Mouse (Mus musculus) limb, embryonic 11.5 days (tissue): Measurements from ENCODE around the gene Pdxp. TPM values are rescaled to one million over a fixed set of nuclear protein-coding genes. Genes with fewer than 3 reads are reported as not detected.

Source experiments
- ATAC-seq: fragments of 200-750 bp; cut with Nextera tagmentation; 2 replicates; pipeline ENCODE4 v1.8.0; 2017; ENCODE audit warnings: low read depth; ENCODE audit not compliant: insufficient number of reproducible peaks, low FRiP score, low TSS enrichment
- DNase-seq: peaks from one replicate; pipeline ENCODE4 v3.0.0-alpha.2; 2015; ENCODE audit warnings: low spot score
- H3K27ac ChIP-seq: fragments of 300-500 bp; sonication (generic); replicated peaks from 2 replicates; pipeline ENCODE4 v1.5.1; 2014; ENCODE audit warnings: low read depth, mild to moderate bottlenecking, low read length
- H3K27me3 ChIP-seq: fragments of 300-500 bp; sonication (generic); 2 replicates; pipeline ENCODE4 v1.6.1; 2014; ENCODE audit warnings: mild to moderate bottlenecking, low read length, mixed read lengths; ENCODE audit not compliant: control insufficient read depth, insufficient read depth
- H3K36me3 ChIP-seq: fragments of 300-500 bp; sonication (generic); 2 replicates; pipeline ENCODE4 v1.6.1; 2014; ENCODE audit warnings: mild to moderate bottlenecking, low read length, moderate library complexity, mixed read lengths; ENCODE audit not compliant: control insufficient read depth, insufficient read depth
- H3K4me1 ChIP-seq: fragments of 300-500 bp; sonication (generic); 2 replicates; pipeline ENCODE4 v1.6.1; 2014; ENCODE audit warnings: low read length, mixed read lengths; ENCODE audit not compliant: control insufficient read depth, insufficient read depth
- H3K4me2 ChIP-seq: fragments of 300-500 bp; sonication (generic); 2 replicates; pipeline ENCODE4 v1.6.1; 2014; ENCODE audit warnings: low read depth, mild to moderate bottlenecking, moderate library complexity; ENCODE audit not compliant: severe bottlenecking
- H3K4me3 ChIP-seq: fragments of 300-500 bp; sonication (generic); 2 replicates; pipeline ENCODE4 v1.5.1; 2014; ENCODE audit warnings: low read depth, low read length
- H3K9ac ChIP-seq: fragments of 300-500 bp; sonication (generic); 2 replicates; pipeline ENCODE4 v1.6.1; 2014; ENCODE audit warnings: mild to moderate bottlenecking, low read length
- H3K9me3 ChIP-seq: fragments of 300-500 bp; sonication (generic); 2 replicates; pipeline ENCODE4 v1.6.1; 2016; ENCODE audit warnings: low read length; ENCODE audit not compliant: control insufficient read depth
- WGBS: fragments of 180-500 bp; shearing (Covaris S2); extraction: QIAGEN DNeasy Blood & Tissue Kit; methylation state at CpG from one replicate; pipeline ENCODE4 v1.1.7; 2014; 5-methylcytosine and 5-hydroxymethylcytosine counted together
- polyA plus RNA-seq: library from polyadenylated mRNA; unstranded; fragments of >200 nt; fragmentation: Nextera tagmentation; extraction: Ambion mirVana; gene quantifications from 2 replicates; pipeline ENCODE4 v1.2.1, GENCODE M21; 2014

Gene Pdxp
- polyA plus RNA-seq, 1 experiment from 2014 or later = 39.6 TPM

DNA sequence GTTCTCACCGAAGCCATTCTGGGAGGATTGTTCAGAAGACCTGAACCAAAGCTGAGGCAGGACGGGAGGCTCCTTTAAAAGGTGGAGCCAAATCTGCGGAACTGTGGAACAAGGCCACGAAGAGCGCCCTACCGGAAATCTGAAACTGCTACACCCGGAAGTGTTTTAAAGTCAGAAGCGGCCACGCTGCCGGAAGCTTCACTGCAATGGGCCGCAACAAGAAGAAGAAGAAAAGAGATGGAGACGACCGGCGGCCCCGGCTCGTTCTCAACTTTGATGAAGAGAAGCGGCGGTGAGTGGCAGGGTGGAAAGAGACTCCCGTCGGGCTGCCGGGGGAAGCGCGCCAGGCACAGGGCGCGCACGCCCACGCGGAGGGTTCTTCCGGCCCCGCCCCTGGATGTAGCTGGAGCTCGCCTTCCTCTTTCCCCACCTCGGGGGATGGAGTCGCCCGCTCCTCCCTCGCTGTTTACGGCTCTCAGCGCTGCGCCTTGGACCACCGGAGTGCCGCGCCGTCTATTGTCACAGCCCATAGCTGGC, 21.1 kb downstream of the Pdxp start, which contains the start of gene Nol12:
TSS of gene Nol12 (plus strand) at position 150 of the 537 bp plus-strand sequence.
- under 1% methylated on average over 42 of the region's 42 CpGs for WGBS
- ATAC-seq = peak; percentile 71
- peak; percentile 90 for DNase-seq

DNA sequence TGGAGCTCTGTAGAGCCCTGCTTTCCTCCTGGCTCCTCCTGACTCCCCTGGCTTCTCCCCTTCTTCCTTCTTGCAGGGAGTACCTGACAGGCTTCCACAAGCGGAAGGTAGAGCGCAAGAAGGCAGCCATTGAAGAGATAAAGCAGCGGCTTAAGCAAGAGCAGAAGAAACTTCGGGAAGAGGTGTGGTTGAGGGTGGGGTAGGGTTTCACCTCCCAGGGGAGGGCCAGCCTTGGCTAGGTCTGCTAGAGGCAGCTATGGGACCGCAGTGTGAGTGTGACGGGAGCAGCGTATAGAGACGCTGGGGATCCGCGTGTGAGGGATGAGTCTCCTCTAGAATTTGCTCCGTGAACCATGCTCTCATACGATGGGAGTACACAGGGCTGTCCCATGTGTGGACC, 22.7 kb downstream of the Pdxp start:
- DNase-seq = no peak
- Histone ChIP-seq H3K9ac (0 out of 2 replicates have a peak overlapping the region, but pooled peaks have one; percentile 12), H3K27me3 (no peaks in the 10 kb centered on the region), H3K9me3 (no peaks in the 10 kb centered on the region), H3K4me3 (no peak overlapping the region), H3K4me2 (0 out of 2 replicates have a peak overlapping the region, but pooled peaks have one; percentile 46), H3K36me3 (peaks cover 20% of the 10 kb centered on the region), H3K27ac (no peak overlapping the region), H3K4me1 (peaks cover 4% of the 10 kb centered on the region; the same call in 1 of the 2 replicates)
- 92% methylated on average over 12 of the region's 12 CpGs for WGBS
- no peak for ATAC-seq

More for the DNA sequence above, 21.1 kb downstream of the Pdxp start, which contains the start of gene Nol12:
- Histone ChIP-seq H3K4me3 (peak within 1 kb of the TSS; percentile 80), H3K4me1 (peaks cover 4% of the 10 kb centered on the region; the same call in 1 of the 2 replicates), H3K9me3 (no peaks in the 10 kb centered on the region), H3K36me3 (peaks cover 6% of the 10 kb centered on the region), H3K4me2 (peak within 1 kb of the TSS; percentile 46), H3K9ac (peak within 1 kb of the TSS; percentile 70), H3K27me3 (no peaks in the 10 kb centered on the region), H3K27ac (peak within 1 kb of the TSS; percentile 82)

DNA sequence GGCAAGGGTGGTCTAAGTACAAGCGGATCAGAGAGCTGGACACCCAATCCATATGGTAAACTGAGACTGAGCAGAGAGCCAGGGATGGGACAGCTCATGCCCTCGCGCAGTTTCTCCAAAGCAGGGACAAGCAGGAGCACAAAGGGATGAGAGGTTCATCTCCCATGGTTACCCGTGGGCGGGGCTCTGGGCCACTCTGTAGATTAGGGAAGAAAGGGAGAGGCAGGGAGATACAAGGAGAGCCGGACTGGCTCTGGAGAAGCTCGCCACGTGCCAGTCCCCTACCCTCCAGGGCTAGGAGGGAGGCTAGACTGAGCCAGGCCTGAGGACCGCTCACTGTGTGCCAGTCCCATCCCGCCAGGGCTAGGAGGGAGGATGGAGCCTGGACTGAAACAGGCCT, 23.6 kb downstream of the Pdxp start:
- H3K9me3 ChIP-seq = no peaks in the 10 kb centered on the region
- no peak overlapping the region for H3K9ac ChIP-seq
- no peak overlapping the region for H3K4me3 ChIP-seq
- ATAC-seq (no peak), DNase-seq (no peak)
- H3K36me3 ChIP-seq = peaks cover 22% of the 10 kb centered on the region
- H3K4me2 ChIP-seq = no peak overlapping the region
- H3K27me3 ChIP-seq = no peaks in the 10 kb centered on the region
- peaks cover 4% of the 10 kb centered on the region; the same call in 1 of the 2 replicates for H3K4me1 ChIP-seq
- no peak overlapping the region for H3K27ac ChIP-seq
- WGBS = 96% methylated on average over 10 of the region's 10 CpGs

DNA sequence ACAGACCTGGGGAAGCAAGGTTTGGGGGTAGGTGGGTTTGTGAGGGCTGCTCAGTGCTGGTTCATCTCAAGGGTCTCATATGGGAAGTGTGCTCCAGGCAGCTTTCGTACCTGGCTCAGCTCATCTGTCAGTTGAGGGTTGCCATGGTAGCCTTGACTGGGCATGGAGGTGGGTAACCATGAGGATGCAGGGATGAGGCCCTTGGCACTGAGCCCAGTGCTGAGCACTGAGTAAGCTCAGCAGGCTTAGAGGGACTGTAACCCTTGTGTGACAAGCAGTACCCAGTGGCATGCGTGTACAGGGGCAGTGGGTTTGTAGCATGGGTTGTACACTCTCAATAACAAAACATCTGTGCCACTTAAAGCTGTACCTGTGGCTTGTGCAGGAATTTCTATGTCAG, 24.2 kb downstream of the Pdxp start:
- no peak overlapping the region for H3K4me2 ChIP-seq
- peaks cover 22% of the 10 kb centered on the region for H3K36me3 ChIP-seq
- 92% methylated on average over 2 of the region's 2 CpGs for WGBS
- no peak overlapping the region for H3K9ac ChIP-seq
- peaks cover 4% of the 10 kb centered on the region; the same call in 1 of the 2 replicates for H3K4me1 ChIP-seq
- no peaks in the 10 kb centered on the region for H3K9me3 ChIP-seq
- no peak overlapping the region for H3K4me3 ChIP-seq
- DNase-seq (no peak), ATAC-seq (no peak)
- H3K27ac ChIP-seq = no peak overlapping the region
- no peaks in the 10 kb centered on the region for H3K27me3 ChIP-seq

DNA sequence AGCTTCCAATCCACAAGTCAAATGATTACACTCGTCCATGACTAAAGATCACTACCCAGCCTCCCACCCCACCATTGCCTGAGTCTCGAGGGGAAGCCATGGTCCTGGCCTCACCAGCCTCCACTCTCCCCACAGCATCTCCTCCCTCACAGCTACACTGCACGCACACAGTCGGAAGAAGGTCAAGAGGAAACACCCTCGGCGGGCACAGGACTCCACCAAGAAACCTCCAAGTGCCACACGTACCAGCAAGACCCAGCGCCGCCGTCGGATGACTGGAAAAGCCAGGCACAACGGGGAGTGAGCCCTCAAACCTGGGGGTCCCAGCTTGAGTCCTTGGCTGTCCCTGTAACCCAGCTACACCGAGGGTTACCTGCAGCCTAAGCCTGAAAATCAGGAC, 26.6 kb downstream of the Pdxp start:
- no peak for ATAC-seq
- peaks cover 22% of the 10 kb centered on the region for H3K36me3 ChIP-seq
- no peaks in the 10 kb centered on the region for H3K27me3 ChIP-seq
- no peak overlapping the region for H3K27ac ChIP-seq
- no peak overlapping the region for H3K4me2 ChIP-seq
- 93% methylated on average over 13 of the region's 13 CpGs for WGBS
- no peaks in the 10 kb centered on the region for H3K9me3 ChIP-seq
- peaks cover 4% of the 10 kb centered on the region; the same call in 1 of the 2 replicates for H3K4me1 ChIP-seq
- H3K4me3 ChIP-seq = no peak overlapping the region
- no peak for DNase-seq
- H3K9ac ChIP-seq = no peak overlapping the region

DNA sequence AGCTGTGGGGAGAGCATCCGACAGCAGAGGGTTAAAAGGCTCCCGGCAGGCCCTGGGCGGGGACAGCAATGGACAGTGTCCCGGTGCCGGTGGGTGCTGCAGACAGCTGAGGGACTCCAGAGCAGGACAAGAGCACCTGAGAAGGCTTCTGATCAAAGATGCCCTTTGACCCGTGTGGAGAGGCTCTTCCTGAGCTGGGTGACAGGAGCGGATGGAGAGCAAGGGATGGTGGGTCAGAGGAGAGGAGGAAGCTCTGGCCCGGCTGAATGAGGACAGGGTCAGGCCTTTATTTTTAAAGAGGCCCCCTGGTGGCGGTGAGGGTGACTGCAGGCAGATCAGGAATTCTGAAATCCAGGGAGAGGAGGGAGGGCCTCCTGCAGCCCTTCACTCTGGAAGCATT, 28.9 kb downstream of the Pdxp start:
- ATAC-seq = peak; percentile 26; the same call in 1 of the 2 replicates
- no peak overlapping the region; the same call in 1 of the 2 replicates for H3K9ac ChIP-seq
- H3K4me2 ChIP-seq = peak overlapping the region; percentile 42
- H3K27me3 ChIP-seq = no peaks in the 10 kb centered on the region
- 5% methylated on average over 9 of the region's 9 CpGs for WGBS
- no peaks in the 10 kb centered on the region for H3K9me3 ChIP-seq
- H3K36me3 ChIP-seq = peaks cover 17% of the 10 kb centered on the region
- peak; percentile 90 for DNase-seq
- H3K27ac ChIP-seq = no peak overlapping the region; the same call in 1 of the 2 replicates
- H3K4me3 ChIP-seq = peak overlapping the region; percentile 14
- H3K4me1 ChIP-seq = no peaks in the 10 kb centered on the region

DNA sequence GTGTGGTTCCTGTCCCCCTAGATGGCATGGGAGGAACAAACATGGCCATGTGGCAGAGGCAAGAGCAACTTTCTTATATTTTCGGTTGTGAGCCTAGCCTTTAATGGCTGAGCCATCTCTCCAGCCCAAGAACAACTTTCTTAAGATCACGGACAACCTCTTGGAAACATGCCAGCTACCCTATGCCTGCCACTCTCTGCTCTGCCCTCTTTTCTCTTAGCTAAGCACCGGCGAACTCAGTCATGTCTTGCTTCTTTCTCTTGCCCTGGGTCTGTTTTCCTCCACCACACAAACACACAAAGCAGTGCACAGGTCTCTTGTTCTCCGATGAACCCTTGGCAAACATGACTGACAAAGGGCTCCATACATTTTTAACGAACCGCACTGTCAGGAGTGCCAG, 32.5 kb downstream of the Pdxp start:
- no peaks in the 10 kb centered on the region for H3K27me3 ChIP-seq
- 92% methylated on average over 7 of the region's 7 CpGs for WGBS
- H3K9me3 ChIP-seq = no peaks in the 10 kb centered on the region
- no peak for ATAC-seq
- no peak overlapping the region for H3K9ac ChIP-seq
- no peak overlapping the region for H3K27ac ChIP-seq
- peaks cover 4% of the 10 kb centered on the region; the same call in 1 of the 2 replicates for H3K36me3 ChIP-seq
- H3K4me2 ChIP-seq = no peak overlapping the region
- no peak for DNase-seq
- H3K4me1 ChIP-seq = peaks cover 7% of the 10 kb centered on the region
- no peak overlapping the region for H3K4me3 ChIP-seq

DNA sequence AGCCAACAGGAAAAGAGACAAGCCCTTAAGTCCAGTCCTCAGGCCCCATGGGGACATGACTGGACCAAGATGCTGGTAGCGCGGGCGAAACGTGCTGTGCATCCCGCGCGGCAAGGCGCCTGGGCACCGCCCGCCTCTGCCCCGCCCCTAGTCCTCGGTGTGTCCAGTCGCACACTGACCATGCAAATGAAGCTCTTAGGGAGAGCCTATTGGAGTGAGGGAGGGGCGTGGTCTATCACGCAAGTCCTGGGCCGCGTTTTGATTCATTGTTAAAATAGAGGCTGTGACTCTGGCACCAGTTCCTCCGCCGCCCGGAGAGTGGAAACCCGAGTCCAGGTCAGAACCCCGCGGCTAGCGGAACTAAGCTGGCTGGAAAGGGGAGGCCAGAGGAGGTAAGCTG, 33.9 kb downstream of the Pdxp start, which contains the start of gene Triobp:
TSS of gene Triobp (plus strand) at position 68 of the 400 bp plus-strand sequence.
- H3K9me3 ChIP-seq = no peaks in the 10 kb centered on the region
- H3K4me2 ChIP-seq = peak within 1 kb of the TSS; percentile 72
- DNase-seq (peak; percentile 91), ATAC-seq (peak; percentile 98)
- H3K9ac ChIP-seq = peak within 1 kb of the TSS; percentile 65
- peaks cover 7% of the 10 kb centered on the region for H3K4me1 ChIP-seq
- H3K4me3 ChIP-seq = peak within 1 kb of the TSS; percentile 39
- H3K27ac ChIP-seq = peak within 1 kb of the TSS; percentile 53; the same call in 1 of the 2 replicates
- no peaks in the 10 kb centered on the region for H3K27me3 ChIP-seq
- H3K36me3 ChIP-seq = no peaks in the 10 kb centered on the region
- under 1% methylated on average over 24 of the region's 24 CpGs for WGBS
